Mouse (Mus musculus) hindbrain, embryonic 11.5 days (tissue): ENCODE measurements around the gene Dcst2. TPM values are rescaled to one million over a fixed set of nuclear protein-coding genes. Genes with fewer than 3 reads are reported as not detected.

Experiments
- ATAC-seq: fragments of 200-750 bp; cut with Nextera tagmentation; 2 replicates; pipeline ENCODE4 v1.8.0; 2017; ENCODE audit warnings: mild to moderate bottlenecking, moderate TSS enrichment, moderate library complexity; ENCODE audit not compliant: low FRiP score
- DNase-seq: peaks from one replicate; pipeline ENCODE4 v3.0.0-alpha.2; 2015; ENCODE audit warnings: low spot score
- H3K27ac ChIP-seq: fragments of 300-500 bp; sonication (generic); 2 replicates; pipeline ENCODE4 v1.5.1; 2014; ENCODE audit warnings: mild to moderate bottlenecking, low read depth, low read length
- H3K27me3 ChIP-seq: fragments of 300-500 bp; sonication (generic); 2 replicates; pipeline ENCODE4 v1.6.1; 2014; ENCODE audit warnings: mild to moderate bottlenecking, low read length, moderate library complexity, mixed read lengths; ENCODE audit not compliant: control insufficient read depth, insufficient read depth
- H3K36me3 ChIP-seq: fragments of 300-500 bp; sonication (generic); 2 replicates; pipeline ENCODE4 v1.6.1; 2014; ENCODE audit warnings: mild to moderate bottlenecking, low read length, moderate library complexity, mixed read lengths; ENCODE audit not compliant: control insufficient read depth, insufficient read depth
- H3K4me1 ChIP-seq: fragments of 300-500 bp; sonication (generic); replicated peaks from 2 replicates; pipeline ENCODE4 v1.6.1; 2014; ENCODE audit warnings: low read length, mixed read lengths; ENCODE audit not compliant: control insufficient read depth, insufficient read depth
- H3K4me2 ChIP-seq: fragments of 300-500 bp; sonication (generic); replicated peaks from 2 replicates; pipeline ENCODE4 v1.6.1; 2014; ENCODE audit warnings: mild to moderate bottlenecking, low read depth, low read length
- H3K4me3 ChIP-seq: fragments of 300-500 bp; sonication (generic); 2 replicates; pipeline ENCODE4 v1.5.1; 2014; ENCODE audit warnings: low read depth, low read length
- H3K9ac ChIP-seq: fragments of 300-500 bp; sonication (generic); 2 replicates; pipeline ENCODE4 v1.6.1; 2014; ENCODE audit warnings: low read depth, low read length
- H3K9me3 ChIP-seq: fragments of 300-500 bp; sonication (generic); 2 replicates; pipeline ENCODE4 v1.6.1; 2016; ENCODE audit warnings: low read length; ENCODE audit not compliant: control insufficient read depth
- WGBS: fragments of 180-500 bp; shearing (Covaris S2); extraction: QIAGEN DNeasy Blood & Tissue Kit; methylation state at CpG from one replicate; pipeline ENCODE4 v1.1.7; 2014; 5-methylcytosine and 5-hydroxymethylcytosine counted together
- polyA plus RNA-seq: library from polyadenylated mRNA; unstranded; fragments of >200 nt; fragmentation: Nextera tagmentation; extraction: Ambion mirVana; gene quantifications from 2 replicates; pipeline ENCODE4 v1.2.1, GENCODE M21; 2014

Gene Dcst2
- polyA plus RNA-seq, 1 experiment from 2014 or later = 0.14 TPM

DNA sequence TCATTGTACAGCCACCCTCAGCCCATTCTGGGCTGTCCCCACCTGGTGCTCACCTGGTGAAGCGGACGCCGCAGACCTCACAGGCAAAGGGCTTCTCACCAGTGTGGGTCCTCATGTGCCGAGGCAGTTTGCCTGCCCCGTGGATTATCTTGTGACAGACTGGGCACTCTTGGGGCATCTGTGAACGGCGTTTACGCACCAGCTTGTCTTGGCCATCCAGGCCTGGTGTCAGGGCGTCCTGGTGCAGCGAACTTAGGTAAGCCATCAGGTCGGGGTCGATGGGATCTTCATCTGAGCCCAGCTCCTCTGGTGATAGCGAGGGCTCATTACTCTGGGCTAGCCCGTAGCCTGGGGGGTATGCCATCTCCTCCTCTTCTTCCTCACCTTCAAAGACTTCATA, 18.5 kb downstream of the Dcst2 start:
- no peaks in the 10 kb centered on the region for H3K36me3 ChIP-seq
- DNase-seq (no peak), ATAC-seq (no peak)
- no peaks in the 10 kb centered on the region for H3K9me3 ChIP-seq
- no peak overlapping the region for H3K4me3 ChIP-seq
- 96% methylated on average over 14 of the region's 14 CpGs for WGBS
- H3K4me1 ChIP-seq = no peaks in the 10 kb centered on the region
- H3K9ac ChIP-seq = no peak overlapping the region
- no peak overlapping the region for H3K27ac ChIP-seq
- H3K4me2 ChIP-seq = no peak overlapping the region
- no peaks in the 10 kb centered on the region for H3K27me3 ChIP-seq

DNA sequence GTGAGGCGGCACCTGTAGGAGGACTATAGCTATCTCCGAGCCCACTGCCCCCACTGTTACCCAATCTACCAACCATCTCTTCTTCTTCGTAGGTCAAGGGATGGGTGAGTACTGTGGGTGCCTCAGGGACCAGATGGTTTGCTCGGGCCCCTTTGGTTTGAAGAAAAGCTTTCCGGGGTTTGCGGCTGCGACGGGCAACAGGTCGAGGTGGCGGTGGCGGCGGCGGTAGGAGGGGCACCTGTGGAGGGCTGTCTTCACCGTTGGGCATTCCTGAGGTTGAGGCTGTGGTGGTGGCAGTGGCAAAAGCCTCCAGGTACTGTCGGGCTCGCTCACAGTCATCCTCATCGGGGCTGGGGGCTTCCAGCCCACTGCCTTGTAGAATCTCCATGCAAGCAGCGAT, 18.9 kb downstream of the Dcst2 start:
- DNase-seq = no peak
- WGBS = 95% methylated on average over 18 of the region's 18 CpGs
- Histone ChIP-seq H3K36me3 (no peaks in the 10 kb centered on the region), H3K4me2 (no peak overlapping the region), H3K27me3 (no peaks in the 10 kb centered on the region), H3K4me3 (no peak overlapping the region), H3K9me3 (no peaks in the 10 kb centered on the region), H3K27ac (no peak overlapping the region), H3K9ac (no peak overlapping the region), H3K4me1 (no peaks in the 10 kb centered on the region)
- no peak for ATAC-seq

DNA sequence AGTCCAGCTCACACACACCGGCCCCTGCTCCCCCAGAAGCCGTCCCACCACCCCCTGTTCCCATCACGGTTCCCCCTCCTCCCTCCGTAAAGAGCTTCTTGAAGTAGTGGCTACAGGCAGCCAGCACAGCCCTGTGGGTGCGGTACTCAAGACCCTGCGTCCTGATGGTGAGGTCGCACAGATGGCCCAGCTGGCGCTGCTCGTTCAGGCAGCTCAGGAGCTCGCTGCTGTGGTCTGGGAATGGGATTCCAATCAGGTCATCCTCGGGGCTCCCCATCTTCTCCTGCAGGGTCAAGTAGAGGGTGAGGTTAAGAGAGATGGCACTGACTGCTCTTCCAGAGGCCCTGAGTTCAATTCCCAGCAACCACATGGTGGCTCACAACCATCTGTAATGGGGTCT, 19.5 kb downstream of the Dcst2 start:
- Histone ChIP-seq H3K4me3 (no peak overlapping the region), H3K4me1 (no peaks in the 10 kb centered on the region), H3K27me3 (no peaks in the 10 kb centered on the region), H3K27ac (no peak overlapping the region), H3K9ac (no peak overlapping the region), H3K4me2 (no peak overlapping the region), H3K36me3 (no peaks in the 10 kb centered on the region), H3K9me3 (no peaks in the 10 kb centered on the region)
- DNase-seq (no peak), ATAC-seq (no peak)
- 79% methylated on average over 11 of the region's 11 CpGs for WGBS

DNA sequence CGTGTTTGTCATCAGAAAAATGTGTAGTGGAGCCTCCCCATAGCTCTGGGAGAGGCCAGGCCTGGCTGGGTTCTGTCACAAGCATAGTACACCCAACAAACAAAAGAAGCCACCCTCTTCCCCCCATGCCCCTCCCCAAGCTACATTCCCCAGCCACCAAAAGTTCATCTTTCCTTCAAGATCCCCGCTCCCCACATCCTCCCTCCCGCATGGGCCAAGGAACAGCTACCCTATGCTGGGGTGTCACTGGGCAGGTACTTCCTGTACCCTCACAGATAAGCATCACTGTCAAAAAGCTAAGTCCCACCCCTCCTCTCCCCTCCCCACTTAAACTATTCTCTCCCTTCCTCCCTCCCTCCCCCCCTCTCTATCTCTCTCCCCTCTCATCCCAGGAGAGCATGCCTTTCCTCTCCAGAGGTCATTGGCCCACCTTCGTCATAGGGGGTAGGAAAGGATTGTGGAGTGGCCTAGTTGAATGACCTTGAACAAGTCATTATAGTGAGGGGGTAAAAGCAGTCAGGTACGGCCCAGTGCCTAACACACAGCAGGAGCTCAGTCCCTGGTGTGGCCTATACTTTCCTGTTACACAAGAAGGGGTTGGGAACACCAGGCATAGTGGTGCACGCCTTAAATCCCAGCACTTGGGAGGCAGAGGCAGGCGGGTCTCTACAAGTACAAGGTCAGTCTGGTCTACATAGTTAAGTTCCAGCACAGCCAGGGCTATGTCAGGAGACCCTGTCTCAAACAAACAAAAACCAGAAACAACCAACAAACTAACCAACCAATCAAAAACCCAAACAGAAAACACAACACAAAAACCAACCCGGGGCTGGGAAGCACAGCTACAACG, 20.5 kb downstream of the Dcst2 start:
- WGBS = 88% methylated on average over 9 of the region's 9 CpGs

DNA sequence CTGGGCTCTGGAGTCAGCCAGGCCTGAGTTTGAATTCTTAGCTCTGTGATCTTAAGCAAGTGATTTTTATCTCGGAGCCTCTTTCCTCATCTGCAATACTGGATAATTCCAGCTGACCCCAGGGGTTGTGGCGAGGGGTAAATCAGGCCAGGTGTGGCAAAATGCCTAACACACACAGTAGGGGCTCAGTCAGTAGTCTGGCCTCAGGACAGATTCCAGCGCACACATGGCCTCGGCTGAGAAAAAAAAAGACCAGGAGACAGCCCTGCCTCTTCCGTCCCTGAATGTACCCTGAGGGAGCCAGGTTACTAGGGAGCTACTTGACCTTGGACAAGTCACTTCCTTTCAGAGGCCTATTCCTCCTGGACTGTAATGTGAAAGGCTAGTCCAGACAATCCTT, 21.2 kb downstream of the Dcst2 start:
- DNase-seq = no peak
- Histone ChIP-seq H3K4me3 (no peak overlapping the region), H3K9ac (no peak overlapping the region), H3K27me3 (no peaks in the 10 kb centered on the region), H3K9me3 (no peaks in the 10 kb centered on the region), H3K36me3 (no peaks in the 10 kb centered on the region), H3K4me2 (no peak overlapping the region), H3K27ac (no peak overlapping the region), H3K4me1 (no peaks in the 10 kb centered on the region)
- WGBS = 81% methylated on average over 5 of the region's 5 CpGs
- ATAC-seq = no peak

More for the DNA sequence above, 20.5 kb downstream of the Dcst2 start:
- Histone ChIP-seq H3K36me3 (no peaks in the 10 kb centered on the region), H3K4me1 (no peaks in the 10 kb centered on the region), H3K9me3 (no peaks in the 10 kb centered on the region), H3K9ac (no peak overlapping the region), H3K4me2 (no peak overlapping the region), H3K27me3 (no peaks in the 10 kb centered on the region), H3K27ac (no peak overlapping the region), H3K4me3 (no peak overlapping the region)
- DNase-seq = no peak
- no peak for ATAC-seq

DNA sequence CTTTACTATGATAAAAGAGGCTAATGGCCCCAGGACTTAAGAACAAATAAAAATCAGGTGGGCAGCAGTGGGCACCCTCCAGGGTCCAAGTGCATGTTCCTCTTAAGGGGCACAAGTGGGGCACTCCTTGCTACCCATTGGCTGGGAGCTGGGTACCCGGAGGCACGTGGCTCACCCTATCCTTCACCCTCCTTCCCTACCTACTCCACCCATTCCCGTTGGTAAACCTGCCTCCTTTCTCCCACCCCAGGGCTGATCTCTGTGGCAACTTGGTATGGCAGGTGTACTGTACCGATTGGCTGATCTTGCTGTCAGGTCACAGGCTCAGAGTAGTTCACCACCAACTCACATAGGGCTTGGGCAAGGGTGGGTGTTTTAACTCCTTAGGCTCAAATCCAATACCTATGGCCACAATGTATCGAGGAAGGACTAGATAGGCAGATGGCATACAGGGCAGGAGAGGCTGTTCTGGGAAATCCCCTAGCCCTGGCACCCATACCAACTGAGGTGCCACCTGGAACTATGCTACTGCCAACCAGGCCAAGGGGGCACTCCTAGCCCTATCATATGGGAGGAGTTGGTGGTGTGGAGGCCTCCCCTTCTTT, 22.0 kb downstream of the Dcst2 start:
- 92% methylated on average over 5 of the region's 5 CpGs for WGBS
- Histone ChIP-seq H3K4me3 (no peak overlapping the region), H3K9ac (no peak overlapping the region), H3K4me2 (no peak overlapping the region), H3K4me1 (no peaks in the 10 kb centered on the region), H3K36me3 (no peaks in the 10 kb centered on the region), H3K9me3 (no peaks in the 10 kb centered on the region), H3K27me3 (no peaks in the 10 kb centered on the region), H3K27ac (no peak overlapping the region)
- DNase-seq = no peak
- ATAC-seq = no peak

DNA sequence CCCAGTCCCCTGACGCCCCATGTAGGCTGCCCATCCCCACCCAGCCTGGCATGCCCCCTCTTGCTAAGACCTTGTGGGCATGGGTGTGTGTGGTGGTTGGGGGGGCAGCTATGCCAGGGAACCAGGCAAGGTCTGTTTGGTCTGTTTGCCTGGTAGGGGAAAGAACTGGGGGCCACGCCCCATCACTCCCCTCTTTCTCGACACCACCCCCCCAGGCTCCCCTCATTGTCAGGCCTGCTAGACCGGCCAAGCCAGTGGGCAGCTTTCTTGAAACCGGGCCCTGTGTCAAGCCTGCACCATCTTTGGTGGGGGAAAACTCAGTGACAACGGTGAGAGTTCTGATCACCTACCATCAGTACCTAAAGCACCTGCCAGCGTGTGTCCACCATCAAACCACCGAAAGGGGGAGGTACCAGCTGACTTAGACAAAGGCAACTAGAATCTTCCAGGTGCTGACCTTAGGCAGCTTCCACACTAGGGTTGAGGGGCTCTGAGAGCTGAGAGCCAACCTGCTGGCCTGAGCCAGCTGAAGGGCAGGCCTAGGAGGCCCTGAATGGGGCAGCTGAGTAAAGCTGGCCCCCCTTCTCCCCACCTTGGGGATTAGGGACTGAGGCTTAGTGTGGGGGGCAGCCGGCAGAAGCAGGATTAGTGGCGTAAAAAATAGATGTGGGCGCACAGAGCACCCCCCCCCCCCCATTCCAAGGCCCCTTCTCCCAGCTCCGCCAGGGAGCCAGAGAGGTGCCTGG, 22.7 kb downstream of the Dcst2 start:
- no peak for DNase-seq
- Histone ChIP-seq H3K36me3 (no peaks in the 10 kb centered on the region), H3K9ac (no peak overlapping the region)

DNA sequence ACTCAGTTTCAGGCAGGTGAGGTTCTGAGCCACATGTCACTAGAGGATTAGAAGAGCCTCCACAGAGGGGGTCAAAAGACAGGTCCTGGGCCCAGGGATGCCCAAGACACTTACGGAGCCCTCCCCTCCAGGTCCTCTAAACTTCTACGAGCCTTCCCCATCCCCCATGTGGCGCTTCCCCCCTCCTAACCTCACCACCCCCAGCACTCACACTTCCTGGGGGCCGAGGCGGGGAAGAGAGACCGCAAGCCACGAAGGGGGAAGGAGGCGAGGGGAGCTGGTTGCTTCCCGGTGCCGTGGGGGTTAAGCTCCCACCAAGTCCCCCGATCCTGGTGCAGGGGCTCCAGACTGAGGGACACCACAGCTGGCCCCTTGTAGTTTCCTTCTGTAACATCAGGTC, 23.7 kb downstream of the Dcst2 start:
- Histone ChIP-seq H3K4me1 (no peaks in the 10 kb centered on the region), H3K9ac (no peak overlapping the region), H3K4me3 (no peak overlapping the region), H3K27ac (no peak overlapping the region), H3K4me2 (no peak overlapping the region), H3K36me3 (no peaks in the 10 kb centered on the region), H3K9me3 (no peaks in the 10 kb centered on the region), H3K27me3 (no peaks in the 10 kb centered on the region)
- WGBS = 43% methylated on average over 10 of the region's 11 CpGs
- no peak for DNase-seq
- no peak for ATAC-seq

More for the DNA sequence above, 22.7 kb downstream of the Dcst2 start:
- Histone ChIP-seq H3K4me1 (no peaks in the 10 kb centered on the region), H3K4me2 (no peak overlapping the region), H3K27me3 (no peaks in the 10 kb centered on the region), H3K27ac (no peak overlapping the region), H3K4me3 (no peak overlapping the region), H3K9me3 (no peaks in the 10 kb centered on the region)
- WGBS = 63% methylated on average over 12 of the region's 12 CpGs
- ATAC-seq = no peak
